Mouse (Mus musculus) spleen, embryonic (tissue): ENCODE data around the gene Leap2.
"Not testable (repeated sequence)": the region's sequence is repeated elsewhere in the genome, so short reads cannot be mapped to it uniquely, and the experiment has no call there.

ENCODE experiments used
- CTCF ChIA-PET: fragments of 350-600 bp; sonication (Branson Sonifier 250); formaldehyde crosslinking; loops from one replicate; lab custom pipeline; 2022; lab: Charles Lee

Gene Leap2

GRCm38 (mm10) chr11:53443861-53444260 is 20.9 kb upstream of the Leap2 start:
- CTCF ChIA-PET, result no interaction called here

- CTCF ChIA-PET, result interaction anchor here (1.0 kb wide), 1 partner anchor 11 kb away, joined by 3 read pairs; the partner anchor contains the start of gene Gdf9
These were observed 19.0 kb upstream of the Leap2 start for GRCm38 (mm10) chr11:53441921-53442320.

GRCm38 (mm10) chr11:53436338-53436737 is 13.4 kb upstream of the Leap2 start:
- CTCF ChIA-PET, result no interaction called here

- CTCF ChIA-PET, result no interaction called here
These were observed 12.5 kb upstream of the Leap2 start for GRCm38 (mm10) chr11:53435504-53435903.

- CTCF ChIA-PET, result no interaction called here
These were observed 10.1 kb upstream of the Leap2 start for GRCm38 (mm10) chr11:53433057-53433456.

- CTCF ChIA-PET, result interaction anchor here (0.8 to 1.3 kb wide), 2 partner anchors 10 to 419 kb away, joined by 3 to 4 read pairs; no protein-coding TSS in a partner anchor
These were observed 8.5 kb upstream of the Leap2 start for GRCm38 (mm10) chr11:53431347-53432056.

- CTCF ChIA-PET, result interaction anchor here (0.6 to 1.3 kb wide), 2 partner anchors 11 to 129 kb away, joined by 3 read pairs; no protein-coding TSS in a partner anchor
These were observed 7.8 kb upstream of the Leap2 start, which contains the start of the genes Uqcrq and Gdf9 for GRCm38 (mm10) chr11:53430670-53431346. TSS of gene Uqcrq (minus strand) at chr11:53430831. TSS of gene Gdf9 (plus strand) at chr11:53431023.

GRCm38 (mm10) chr11:53430300-53430669 is 7.3 kb upstream of the Leap2 start:
- CTCF ChIA-PET, result no interaction called here

- CTCF ChIA-PET, result interaction anchor here (0.6 kb wide), 1 partner anchor 510 kb away, joined by 4 read pairs; no protein-coding TSS in a partner anchor
These were observed 6.2 kb upstream of the Leap2 start for GRCm38 (mm10) chr11:53429182-53429581.

GRCm38 (mm10) chr11:53428716-53429057 is 5.7 kb upstream of the Leap2 start:
- CTCF ChIA-PET, result no interaction called here

- CTCF ChIA-PET, result no interaction called here
These were observed 5.2 kb upstream of the Leap2 start for GRCm38 (mm10) chr11:53427993-53428715.

- CTCF ChIA-PET, result not testable (repeated sequence)
These were observed 3.9 kb upstream of the Leap2 start for GRCm38 (mm10) chr11:53426914-53427313.

GRCm38 (mm10) chr11:53425711-53426255 is 2.8 kb upstream of the Leap2 start:
- CTCF ChIA-PET, result interaction anchor here (1.2 kb wide), 1 partner anchor 24 kb away, joined by 3 read pairs; no protein-coding TSS in a partner anchor

- CTCF ChIA-PET, result interaction anchor here (1.2 kb wide), 1 partner anchor 24 kb away, joined by 3 read pairs; no protein-coding TSS in a partner anchor
These were observed 2.3 kb upstream of the Leap2 start for GRCm38 (mm10) chr11:53425251-53425650.

GRCm38 (mm10) chr11:53424826-53425225 is 1.9 kb upstream of the Leap2 start:
- CTCF ChIA-PET, result interaction anchor here (1.2 kb wide), 1 partner anchor 23 kb away, joined by 3 read pairs; no protein-coding TSS in a partner anchor

GRCm38 (mm10) chr11:53418048-53418447 is 4.9 kb downstream of the Leap2 start:
- CTCF ChIA-PET, result no interaction called here

- CTCF ChIA-PET, result no interaction called here
These were observed 9.1 kb downstream of the Leap2 start for GRCm38 (mm10) chr11:53413871-53414270.

- CTCF ChIA-PET, result no interaction called here
These were observed 11.2 kb downstream of the Leap2 start for GRCm38 (mm10) chr11:53411738-53412137.

GRCm38 (mm10) chr11:53403638-53404037 is 19.3 kb downstream of the Leap2 start:
- CTCF ChIA-PET, result no interaction called here

- CTCF ChIA-PET, result no interaction called here
These were observed 29.1 kb downstream of the Leap2 start for GRCm38 (mm10) chr11:53393856-53394255.

- CTCF ChIA-PET, result interaction anchor here (0.5 kb wide), 1 partner anchor 249 kb away, joined by 3 read pairs; no protein-coding TSS in a partner anchor
These were observed 39.1 kb downstream of the Leap2 start for GRCm38 (mm10) chr11:53383758-53384428.
